Mouse (Mus musculus) MEL (cell line): ENCODE measurements around the gene Pja2.

Experiments
- MAFK ChIP-seq: IDR thresholded peaks from 2 replicates; pipeline ENCODE4 v1.6.1; 2011; ENCODE audit warnings: low read depth, mild to moderate bottlenecking, low read length, improper control_type of control experiment, borderline replicate concordance
- POLR2AphosphoS2 ChIP-seq: IDR thresholded peaks from 2 replicates; pipeline ENCODE4 v1.6.1; 2011; ENCODE audit warnings: low read length, improper control_type of control experiment
- TBP ChIP-seq: IDR thresholded peaks from 2 replicates; pipeline ENCODE4 v1.8.0; 2011; ENCODE audit warnings: low read depth, low read length, improper control_type of control experiment
- ZC3H11A ChIP-seq: IDR thresholded peaks from 2 replicates; pipeline ENCODE4 v1.6.1; 2012; ENCODE audit warnings: low read depth, mild to moderate bottlenecking, inconsistent platforms, low read length, improper control_type of control experiment
- ZKSCAN1 ChIP-seq: IDR thresholded peaks from 2 replicates; pipeline ENCODE4 v1.6.1; 2012; ENCODE audit warnings: low read depth, mild to moderate bottlenecking, inconsistent platforms, low read length, improper control_type of control experiment, moderate library complexity

- TF ChIP-seq POLR2AphosphoS2: no peak
- no peak for TF ChIP-seq MAFK
- TF ChIP-seq ZKSCAN1: no peak
- TF ChIP-seq TBP: no peak
- no peak for TF ChIP-seq ZC3H11A
These were observed 43.7 kb downstream of the Pja2 start for GRCm38 (mm10) chr17:64288000-64288399.
